Mouse (Mus musculus) CD4-positive helper T cell, adult 2 months (primary cell): ENCODE data around the gene Gipc3.

ENCODE experiments used
- DNase-seq: peaks from one replicate; pipeline ENCODE4 v3.0.0-alpha.2; 2012; ENCODE audit warnings: low read depth, missing footprints, low spot score

Gipc3 gene

DNA sequence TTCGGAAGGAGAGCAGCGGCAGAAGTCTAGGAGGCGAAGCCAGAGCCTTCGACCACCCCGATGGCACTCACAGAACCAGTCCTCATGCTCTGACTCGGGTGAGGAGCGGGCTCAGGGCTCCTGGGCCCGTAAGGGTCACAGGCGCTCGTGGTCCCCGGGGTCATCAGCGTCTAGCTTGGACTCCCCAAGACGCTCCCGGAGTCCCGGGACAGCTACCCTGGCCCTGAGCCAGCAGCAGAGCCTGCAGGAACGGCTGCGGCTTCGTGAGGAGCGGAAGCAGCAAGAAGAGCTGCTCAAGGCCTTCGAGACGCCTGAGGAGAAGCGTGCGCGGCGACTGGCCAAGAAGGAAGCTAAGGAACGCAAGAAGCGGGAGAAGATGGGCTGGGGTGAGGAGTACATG is 20.6 kb downstream of the Gipc3 start:
- no peak for DNase-seq

DNA sequence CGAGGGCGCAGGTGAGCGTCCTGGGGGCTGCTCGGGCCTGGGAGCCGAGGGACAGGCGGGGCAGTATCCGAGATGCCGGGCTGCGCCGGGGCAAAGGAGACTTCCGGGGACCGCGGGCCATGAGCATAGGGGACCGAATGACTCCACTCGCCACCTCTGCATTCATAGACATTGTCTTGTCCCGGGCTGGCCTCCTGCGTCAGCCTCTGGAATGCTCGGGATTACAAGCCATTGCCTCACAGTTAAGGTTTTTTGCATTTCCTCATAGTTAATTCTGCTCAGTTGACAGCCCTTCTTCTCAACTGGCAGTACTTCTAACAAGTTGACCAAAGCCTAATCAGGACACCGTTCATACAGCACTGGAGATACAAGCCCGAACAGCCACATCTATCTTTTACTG is 21.6 kb downstream of the Gipc3 start:
- no peak for DNase-seq

DNA sequence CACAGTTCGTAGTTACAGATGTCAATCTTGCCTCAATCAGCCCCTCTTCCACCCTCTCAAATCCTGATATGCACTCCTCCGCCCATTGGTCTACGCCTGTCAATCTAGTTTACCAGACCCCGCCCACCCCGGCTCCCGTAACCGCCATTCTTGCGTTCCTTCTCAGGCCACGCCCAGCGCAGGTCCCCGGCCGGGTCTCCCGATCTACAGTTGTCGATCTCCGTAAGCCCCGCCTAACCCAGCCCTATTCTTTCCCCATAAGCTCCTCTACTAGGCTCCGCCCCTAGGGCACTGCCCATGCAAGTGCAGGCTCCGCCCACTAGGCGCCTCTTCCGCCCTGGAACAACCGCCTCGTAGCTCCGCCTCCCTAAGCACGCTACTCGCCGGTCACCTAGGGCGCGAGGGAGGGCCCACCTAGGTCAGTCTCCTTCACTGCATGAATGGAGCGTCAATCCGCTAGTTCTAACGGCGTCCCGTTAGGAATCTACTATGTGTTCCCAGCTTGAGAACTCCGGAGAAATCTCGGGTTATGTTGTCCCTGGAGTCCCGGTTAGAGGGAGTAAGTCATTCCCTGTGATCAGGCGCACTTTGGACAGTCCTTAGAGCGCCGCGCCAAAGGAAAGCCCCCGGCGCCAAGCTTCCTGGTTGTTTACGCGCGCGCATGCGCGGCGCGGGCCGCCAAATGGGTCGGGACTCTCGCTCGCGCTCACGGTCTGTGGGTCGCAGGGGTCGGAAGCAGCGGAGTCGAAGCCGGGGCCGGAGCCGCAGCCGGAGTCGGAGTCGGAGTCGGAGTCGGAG is 22.3 kb downstream of the Gipc3 start, which contains the start of gene Cactin:
TSS of gene Cactin (plus strand) at position 554 of the 798 bp plus-strand sequence.
- DNase-seq = peak; percentile 100

DNA sequence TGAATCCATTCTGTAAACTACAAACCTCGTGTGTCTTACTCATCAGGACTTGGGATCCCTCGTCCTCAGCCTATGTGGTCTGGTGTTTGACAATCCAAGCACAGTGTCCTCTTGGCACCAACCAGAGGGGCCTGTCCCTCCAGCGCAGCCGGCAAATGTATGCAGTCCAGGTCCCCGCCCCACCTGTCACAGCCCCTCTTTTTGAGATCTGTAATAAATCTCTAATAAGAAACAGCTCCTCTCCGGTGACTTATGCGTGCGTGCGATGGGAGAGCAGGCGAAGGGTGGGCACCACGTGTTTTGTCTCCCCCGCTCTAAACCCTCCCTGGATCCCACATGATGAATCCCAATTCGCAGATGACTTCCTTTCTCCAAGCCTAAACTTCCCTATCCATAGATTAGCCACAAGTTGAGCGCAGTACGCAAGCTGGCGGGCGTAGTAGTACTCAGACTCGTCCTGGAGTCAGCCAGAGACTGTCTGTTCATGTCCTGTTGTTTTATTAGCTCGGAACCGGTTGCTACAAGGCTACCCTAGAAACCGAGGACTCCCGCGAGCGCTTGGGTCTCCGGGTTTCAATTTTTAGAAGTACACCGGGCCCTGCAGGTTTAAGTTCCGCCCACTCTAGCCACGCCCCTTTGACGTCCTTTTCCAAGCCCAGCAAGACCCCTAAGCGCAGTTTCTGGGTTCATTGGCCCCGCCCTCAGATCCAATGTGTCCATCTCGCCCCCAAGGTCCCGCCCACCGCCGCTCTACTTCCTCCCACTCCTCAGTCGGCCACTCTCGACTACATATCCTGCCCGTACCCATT is 23.1 kb downstream of the Gipc3 start:
- DNase-seq = no peak

DNA sequence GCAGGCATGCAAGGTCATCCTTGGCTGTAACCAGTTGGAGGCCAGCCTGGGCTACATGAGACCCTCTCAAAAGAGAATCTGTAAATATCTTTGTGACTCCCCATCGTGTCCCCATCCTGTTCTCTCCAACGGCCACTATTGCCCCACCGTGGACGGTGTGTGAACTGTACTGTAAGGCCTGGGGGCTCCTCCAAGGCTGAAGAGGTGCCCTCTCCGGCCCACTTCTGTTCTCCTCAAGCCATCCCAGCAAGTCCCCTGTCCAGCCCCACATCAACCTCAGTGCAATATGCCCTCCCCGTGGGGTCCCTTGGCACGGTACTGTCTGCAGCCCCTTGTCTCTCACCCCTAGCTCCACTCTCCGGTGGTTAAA is 23.8 kb downstream of the Gipc3 start:
- DNase-seq = no peak

DNA sequence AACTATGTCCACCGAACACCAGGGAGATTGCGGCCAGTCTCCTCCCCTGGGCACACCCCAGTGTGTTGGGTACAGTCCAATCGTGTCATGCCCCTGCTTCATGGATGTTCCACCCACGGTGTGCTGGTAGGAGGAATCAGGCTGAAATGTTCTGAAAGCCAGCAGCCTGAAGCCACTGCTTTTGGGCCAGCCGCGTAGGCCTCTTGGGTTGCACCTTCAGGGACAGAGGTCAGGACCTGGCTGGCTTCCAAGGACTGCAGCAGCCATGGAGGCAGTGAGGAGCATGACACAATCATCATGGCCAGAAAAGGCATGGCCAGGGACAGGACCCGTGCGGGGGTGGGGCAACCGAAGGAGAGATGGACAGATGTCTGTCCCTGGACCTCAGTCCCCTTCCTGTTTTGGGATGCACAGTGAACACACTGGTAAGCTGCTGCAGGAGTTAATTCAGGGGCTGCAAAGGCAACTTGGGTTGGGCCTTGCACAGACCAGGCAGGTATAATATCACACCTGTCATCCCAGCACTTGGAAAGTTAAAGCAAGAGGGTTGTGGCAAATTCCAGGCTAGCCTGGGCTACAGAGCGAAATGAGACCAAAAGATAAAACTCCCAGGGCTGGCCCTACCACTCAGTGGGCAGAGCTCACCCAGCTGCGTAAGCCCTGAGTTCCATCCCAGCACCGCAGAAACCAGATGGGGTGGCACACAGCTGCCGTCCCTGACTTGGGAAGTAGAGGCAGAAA is 24.3 kb downstream of the Gipc3 start:
- no peak for DNase-seq

DNA sequence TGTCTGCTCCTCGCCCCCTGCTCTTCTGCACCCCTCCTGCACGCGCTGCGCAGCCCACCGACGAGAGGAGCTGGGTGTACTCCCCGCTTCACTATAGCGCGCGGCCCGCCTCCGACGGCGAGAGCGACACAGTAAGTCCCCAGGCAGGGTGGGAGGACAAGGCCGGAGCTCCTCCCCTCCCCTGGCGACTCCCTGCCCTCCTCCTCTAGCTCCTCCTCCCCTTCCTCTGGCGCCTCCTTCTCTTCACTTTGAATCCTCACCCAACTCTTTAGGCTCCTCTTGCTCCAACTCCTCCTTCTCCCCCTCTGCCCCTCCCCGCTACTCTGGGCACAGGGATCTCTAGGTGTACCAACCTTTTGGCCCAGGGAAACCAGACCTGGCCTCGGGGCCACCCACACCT is 25.8 kb downstream of the Gipc3 start:
- no peak for DNase-seq

DNA sequence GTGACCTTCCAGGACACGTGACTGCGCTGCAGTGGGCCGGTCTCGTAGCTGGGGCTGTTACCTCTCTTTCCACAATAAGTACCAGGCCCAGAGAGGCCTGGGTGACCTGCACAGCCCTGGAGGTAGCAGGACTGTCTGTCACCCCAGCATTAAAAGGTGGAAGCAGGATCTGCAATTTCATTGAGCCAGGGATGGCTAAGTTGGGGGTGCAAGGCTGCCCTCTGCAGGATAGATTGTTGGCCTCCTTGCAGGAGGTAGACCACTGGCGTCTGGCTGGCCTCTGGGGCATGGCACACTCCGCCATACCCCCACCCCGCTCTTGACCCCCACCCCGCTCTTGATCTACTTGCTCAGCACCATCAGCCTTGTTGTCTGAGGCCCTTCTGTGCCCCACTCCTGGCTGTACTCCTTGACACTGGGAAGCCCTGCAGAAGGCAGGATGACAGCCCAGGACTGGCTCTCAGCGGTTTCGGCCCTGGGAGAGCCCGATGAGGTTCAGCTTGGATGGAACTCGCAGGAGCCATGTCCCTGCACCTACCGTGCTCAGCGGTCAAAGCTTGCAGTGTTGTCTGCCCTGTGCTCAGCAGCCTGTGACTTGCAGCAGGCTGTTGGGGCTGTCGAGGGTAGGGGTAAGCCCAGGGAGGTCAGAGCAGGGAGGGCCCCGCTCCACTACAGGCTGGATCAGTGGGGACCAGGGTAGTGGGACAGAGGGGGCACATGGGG is 26.6 kb downstream of the Gipc3 start:
- no peak for DNase-seq

DNA sequence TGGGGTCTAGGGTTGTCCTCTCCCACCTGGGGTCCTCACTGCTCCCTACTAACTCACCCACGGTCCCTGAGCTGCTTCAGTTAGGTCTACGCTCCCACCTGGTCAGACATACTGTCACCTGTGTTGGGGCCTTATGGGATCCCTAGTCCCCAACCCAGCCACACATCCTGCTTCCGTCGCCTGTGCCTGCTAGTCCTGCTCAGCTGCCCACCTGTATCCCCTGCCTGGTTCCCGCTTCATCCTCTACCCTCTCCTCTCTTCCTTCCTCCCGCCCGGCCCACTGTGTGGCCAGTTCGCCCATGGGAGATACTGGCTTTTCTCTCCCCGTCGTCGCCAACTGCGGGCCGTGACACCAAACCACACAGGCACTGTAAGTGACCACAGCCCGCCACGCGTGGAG is 27.5 kb downstream of the Gipc3 start:
- no peak for DNase-seq

DNA sequence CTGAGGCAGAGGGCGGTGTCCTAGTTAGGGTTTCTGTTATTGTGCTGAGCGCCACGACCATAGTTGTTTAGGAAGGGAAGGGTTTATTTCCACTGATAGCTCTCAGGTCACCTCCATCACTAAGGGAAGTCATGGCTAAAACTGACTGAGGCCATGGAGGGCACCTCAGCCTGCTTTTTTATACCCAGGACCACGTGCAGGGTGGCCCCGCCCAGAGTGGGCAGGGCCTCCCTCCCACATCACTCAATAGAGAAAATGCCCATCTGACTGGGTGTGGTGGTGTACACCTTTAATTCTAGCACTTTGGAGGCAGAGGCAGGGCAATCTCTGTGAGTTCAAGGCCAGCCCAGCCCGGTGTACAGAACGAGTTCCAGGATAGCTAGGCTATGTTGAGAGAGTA is 28.9 kb downstream of the Gipc3 start:
- no peak for DNase-seq

DNA sequence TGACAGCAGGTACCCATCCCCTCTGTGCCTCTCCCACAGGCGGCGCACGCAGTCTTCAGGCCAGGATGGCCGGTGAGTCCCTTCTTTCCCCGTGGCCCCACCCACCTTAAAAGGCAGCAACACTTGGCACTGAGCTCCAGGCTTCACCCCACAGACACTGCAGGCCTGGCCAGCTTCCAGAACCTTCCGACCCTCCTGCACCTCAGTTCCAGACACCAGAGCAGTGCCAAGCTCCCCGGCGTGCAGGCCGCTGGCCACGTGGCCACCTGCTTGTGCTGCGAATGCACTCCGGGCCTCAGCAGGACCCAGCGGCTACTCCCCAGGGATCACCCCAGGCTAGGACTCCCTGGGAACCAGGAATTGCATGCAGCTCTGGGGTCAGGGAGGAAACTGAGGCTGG is 29.5 kb downstream of the Gipc3 start:
- DNase-seq = no peak

DNA sequence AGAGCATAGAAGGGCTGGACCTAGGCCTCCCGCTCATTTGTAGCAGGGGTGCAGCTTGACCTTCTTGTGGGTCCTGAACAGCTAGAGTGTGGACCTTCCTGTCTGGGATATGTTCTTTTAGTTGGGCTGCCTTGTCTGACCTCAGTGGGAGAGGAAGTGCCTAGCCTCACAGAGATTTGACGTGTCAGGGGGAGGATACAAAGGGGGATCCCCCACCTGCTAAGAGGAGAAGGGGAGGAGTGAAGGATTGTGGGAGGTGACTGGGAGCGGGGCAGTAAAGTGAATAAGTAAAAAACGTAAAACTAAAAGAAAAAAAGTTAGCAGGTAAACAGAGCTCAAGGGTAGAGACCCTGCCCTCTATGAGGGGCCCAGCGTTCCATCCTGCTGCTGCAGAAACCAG is 33.5 kb downstream of the Gipc3 start:
- DNase-seq = peak; percentile 48

DNA sequence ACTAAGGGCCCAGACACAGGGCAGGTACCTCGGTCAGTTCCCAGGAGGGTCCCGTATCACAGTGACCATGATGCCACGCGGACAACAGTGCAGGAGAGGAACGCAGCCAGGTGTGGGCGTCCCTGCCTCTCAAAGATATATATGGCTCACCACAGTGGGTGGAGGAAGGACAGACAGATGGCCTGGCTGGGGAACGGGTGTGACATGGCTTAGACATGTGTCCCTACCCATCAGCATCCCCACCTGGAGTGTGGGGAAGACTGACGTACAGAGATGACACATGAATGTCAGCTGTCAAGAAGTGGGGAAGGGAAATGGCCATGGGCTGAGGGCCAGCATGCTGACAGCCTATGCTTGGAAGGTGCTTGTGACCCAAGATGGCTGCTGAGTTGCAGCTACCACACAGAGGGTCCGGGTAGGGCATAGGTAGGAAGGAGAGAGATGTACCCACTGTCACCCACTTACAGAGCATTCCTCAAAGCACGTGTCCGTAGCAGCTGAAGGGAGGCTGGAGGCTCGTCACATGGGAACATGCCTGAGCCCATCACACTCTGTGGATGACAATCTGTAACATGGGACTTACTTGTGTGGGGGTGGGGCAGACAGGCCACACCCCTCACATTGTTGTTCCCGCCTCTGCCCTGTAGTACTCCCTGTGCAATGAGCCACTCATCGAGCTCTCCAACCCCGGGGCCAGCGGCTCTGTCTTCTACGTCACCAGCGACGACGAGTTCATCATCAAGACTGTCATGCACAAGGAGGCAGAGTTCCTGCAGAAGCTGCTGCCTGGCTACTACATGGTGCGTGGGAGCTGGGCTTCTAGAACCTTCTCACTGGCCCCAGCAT is 36.0 kb downstream of the Gipc3 start:
- no peak for DNase-seq

DNA sequence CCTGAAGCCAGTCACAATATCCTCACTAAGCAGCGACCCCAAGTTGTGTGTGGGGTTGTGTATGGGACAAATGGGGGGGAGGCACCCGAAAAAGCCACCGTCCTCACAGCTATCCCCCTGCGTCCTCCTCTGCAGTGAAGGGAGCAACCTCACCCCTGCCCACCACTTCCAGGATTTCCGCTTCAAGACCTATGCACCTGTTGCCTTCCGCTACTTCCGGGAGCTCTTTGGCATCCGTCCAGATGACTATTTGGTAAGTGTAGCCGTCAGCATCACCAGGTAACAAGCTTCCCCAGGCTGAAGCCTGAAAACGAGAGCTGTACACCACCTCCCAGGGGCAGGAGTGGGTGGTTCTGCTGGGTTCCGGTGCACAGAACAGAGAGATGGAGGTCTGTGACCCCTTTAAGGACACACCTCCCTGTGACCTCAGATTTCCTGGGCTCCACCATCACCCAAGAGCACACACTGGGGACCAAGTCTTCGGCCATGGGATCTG is 36.8 kb downstream of the Gipc3 start:
- no peak for DNase-seq

DNA sequence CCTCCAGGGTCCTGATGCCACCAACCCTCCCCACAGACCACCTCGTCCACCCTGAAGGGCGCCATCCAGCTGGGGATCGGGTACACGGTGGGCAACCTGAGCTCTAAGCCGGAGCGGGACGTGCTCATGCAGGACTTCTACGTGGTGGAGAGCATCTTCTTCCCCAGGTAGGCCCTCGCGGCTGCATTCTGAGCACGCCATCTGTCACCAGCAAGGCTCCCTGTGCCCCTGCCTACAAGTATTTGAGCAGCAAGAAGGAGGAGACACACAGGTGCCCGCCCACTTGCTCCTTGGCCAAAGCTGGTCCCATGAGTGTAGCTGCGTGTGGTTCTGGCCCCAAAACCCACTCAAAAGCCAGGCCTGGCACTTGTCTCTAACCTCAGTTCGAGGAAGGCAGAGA is 37.4 kb downstream of the Gipc3 start:
- no peak for DNase-seq

DNA sequence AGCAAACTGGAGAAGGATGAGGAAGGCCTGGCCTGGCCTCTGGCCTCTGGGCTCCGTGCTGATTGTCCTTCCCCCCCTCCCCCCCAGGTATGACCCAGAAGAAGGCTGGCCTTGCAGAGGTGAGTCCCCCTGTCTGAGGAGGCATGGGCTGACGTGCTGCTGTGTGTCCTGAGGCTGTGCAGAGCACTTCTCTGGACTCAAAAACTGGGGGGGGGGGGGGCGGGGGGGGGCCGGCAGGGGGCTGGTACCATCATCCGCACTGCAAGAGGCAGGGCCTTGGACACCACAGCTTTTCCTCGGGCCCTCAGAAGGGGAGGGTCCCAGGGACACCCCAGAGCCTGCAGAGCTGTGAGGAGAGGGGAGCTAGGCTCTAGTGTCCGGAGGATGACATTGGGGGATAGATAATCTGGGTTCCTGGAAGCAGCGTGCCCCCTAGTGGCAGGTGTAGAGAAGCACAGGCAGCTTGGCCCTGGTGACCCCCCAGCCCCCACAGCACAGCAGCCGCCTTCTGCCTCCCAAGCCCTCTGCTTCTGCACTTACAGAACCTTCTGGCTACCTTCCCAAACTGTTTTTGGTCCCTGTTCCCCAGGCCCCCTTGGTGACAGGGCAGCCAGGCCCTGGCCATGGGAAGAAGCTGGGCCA is 38.3 kb downstream of the Gipc3 start:
- DNase-seq = peak; percentile 69

DNA sequence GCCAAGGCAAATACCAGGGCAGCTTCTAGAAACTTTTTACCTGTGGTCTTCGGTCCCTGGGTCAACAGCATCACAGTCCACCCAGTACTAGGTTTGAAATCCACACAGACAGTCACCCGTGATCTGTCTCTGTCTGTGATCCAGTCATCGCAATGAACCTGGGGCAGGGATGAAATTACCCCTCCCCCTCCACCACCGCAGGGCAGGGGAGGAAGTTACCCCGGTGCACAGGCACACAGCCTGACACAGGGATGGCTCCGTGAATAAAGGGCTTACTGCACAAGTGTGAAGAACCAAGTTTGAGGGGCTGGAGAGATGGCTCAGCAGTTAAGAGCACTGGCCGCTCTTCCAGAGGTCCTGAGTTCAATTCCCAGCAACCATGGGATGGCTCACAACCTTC is 39.3 kb downstream of the Gipc3 start:
- DNase-seq = peak; percentile 55

DNA sequence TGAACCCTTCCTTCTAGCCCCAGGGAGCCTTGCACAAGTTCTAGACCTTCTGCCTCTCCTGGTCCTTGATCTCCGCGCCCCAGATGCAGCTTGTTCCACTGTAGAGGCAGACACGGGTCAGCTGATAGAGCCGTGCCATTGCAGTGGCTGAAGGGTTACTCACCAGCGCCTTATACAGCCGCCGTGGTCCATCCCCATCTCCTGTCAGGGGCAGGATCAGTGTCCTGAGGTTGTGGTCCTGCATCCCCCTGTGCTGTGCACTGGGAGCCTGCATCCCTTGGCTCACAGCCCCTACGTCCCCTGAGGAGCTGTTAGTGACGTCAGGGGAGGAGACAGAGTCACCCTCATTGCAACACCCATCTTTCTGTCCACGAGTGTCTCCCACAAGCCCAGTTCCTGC is 39.8 kb downstream of the Gipc3 start:
- no peak for DNase-seq

DNA sequence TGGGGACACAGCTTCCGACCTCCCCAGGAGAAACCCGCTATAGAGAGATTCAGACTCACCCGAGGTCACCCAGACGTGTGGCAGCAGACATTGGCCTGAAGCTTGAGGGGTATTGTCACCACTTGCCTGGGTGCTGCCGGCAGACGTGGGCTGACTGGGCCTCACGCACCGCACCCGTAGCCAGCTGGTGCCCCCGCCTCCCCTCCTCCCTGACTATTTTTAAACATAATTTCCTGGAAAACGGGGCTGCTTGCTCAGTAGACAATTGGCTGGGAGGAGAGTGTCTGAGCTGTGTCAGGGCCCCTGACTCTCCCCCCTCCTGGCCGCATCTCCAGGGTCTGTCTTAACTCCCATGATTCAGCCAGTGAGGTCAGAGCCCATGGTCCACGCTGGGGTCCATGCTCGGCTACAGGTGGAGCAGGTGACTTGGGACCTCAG is 40.3 kb downstream of the Gipc3 start:
- no peak for DNase-seq

DNA sequence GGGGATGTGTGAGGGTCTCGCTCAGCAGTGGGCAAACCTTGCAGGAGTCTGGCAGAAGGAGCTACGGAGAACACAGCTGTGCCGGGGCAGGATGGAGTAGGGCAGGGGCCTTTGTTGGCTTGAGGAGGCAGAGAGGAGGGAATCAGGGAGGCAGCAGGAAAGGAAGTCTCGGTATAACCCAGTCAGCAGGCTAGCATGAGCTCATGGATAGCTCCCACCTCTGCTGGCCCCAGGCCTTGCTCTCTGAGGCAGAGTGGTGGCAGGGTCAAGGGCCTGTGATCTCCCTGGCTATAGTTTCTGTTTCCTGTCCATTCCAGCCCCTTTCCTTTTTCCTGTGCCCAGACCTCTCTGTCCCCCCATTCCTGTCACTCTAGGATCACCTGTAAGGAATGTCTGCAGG is 40.8 kb downstream of the Gipc3 start:
- DNase-seq = no peak
